Comparison of ENCODE assay signal across 8 mouse cellular contexts in genomic region chr4:32572118-32572517, GRCm38 (mm10). TPM values are rescaled to one million over a fixed set of nuclear protein-coding genes. Genes with fewer than 3 reads are reported as not detected.
DNase-seq lines count a peak whose midpoint lies in the region; ATAC-seq and TF ChIP-seq lines count a peak whose summit lies in the region.

No protein-coding gene starts in this region.

- no peaks in the 10 kb centered on the region for H3K27me3 ChIP-seq in stomach, embryonic 14.5 days (ENCODE audit: control insufficient read depth, insufficient read depth, low read length)

- no peaks in the 10 kb centered on the region for H3K9me3 ChIP-seq in stomach, embryonic 14.5 days (ENCODE audit: control insufficient read depth, low read depth, low read length)

- peak; percentile 85 for TF ChIP-seq CTCF in layer of hippocampus, adult 2 months (conservative IDR thresholded peaks at IDR 0.05)

- intact Hi-C loops in heart, postnatal 36 days (cut with DNase I): loop anchor here (1.0 to 5.0 kb wide), 4 partner anchors 63 to 600 kb away; no protein-coding TSS in a partner anchor

- DNase-seq in layer of hippocampus, adult 2 months (ENCODE audit: low spot score in 2 of 2): peak; percentile 29 to 57
- no peak for DNase-seq in layer of hippocampus, adult 8-10 months (ENCODE audit: low spot score in 2 of 2)
- DNase-seq in MEL-GATA-1-ER (ENCODE audit: extremely low read depth, low read depth): peak; percentile 36
- peak; percentile 50 to 71 for DNase-seq in cerebellum, postnatal 25 days
- peak; percentile 39 to 58 for DNase-seq in heart, postnatal 36 days
- peak; percentile 45 to 61 for DNase-seq in kidney, postnatal 36 days

- 70% methylated on average over 1 of the region's 1 CpGs for WGBS in stomach, embryonic 14.5 days

- H3K4me3 ChIP-seq in layer of hippocampus, adult 2 months: no peak overlapping the region
- H3K4me3 ChIP-seq in stomach, embryonic 14.5 days (ENCODE audit: low read depth, low read length): no peak overlapping the region

- peak; percentile 55 for ATAC-seq in megakaryocyte progenitor cell, adult 5-6 weeks (replicated peaks; ENCODE audit: poor library complexity)
- ATAC-seq in stomach, embryonic 14.5 days (ENCODE audit: insufficient number of reproducible peaks, insufficient read depth, low FRiP score, low read depth): peak; percentile 59; the same call in 1 of the 2 replicates

- no peak overlapping the region for H3K9ac ChIP-seq in stomach, embryonic 14.5 days (replicated peaks; ENCODE audit: low read depth, low read length)

- H3K4me2 ChIP-seq in stomach, embryonic 14.5 days (replicated peaks; ENCODE audit: low read depth, low read length): no peak overlapping the region

- no peak overlapping the region for H3K27ac ChIP-seq in layer of hippocampus, adult 2 months
- no peak overlapping the region for H3K27ac ChIP-seq in stomach, embryonic 14.5 days (ENCODE audit: low read length)

- H3K36me3 ChIP-seq in stomach, embryonic 14.5 days (ENCODE audit: control insufficient read depth, insufficient read depth, low read length): no peaks in the 10 kb centered on the region

- H3K4me1 ChIP-seq in stomach, embryonic 14.5 days (ENCODE audit: control insufficient read depth, insufficient read depth, low read length): peaks cover 16% of the 10 kb centered on the region; the same call in 1 of the 2 replicates

RNA-seq across cellular contexts. Expression of gene Gja10, which starts 30.4 kb away (rescaled TPM):
- total RNA-seq in layer of hippocampus, adult 2 months (2021): not detected
- not detected for total RNA-seq in layer of hippocampus, adult 8-10 months (2022)
- not detected for total RNA-seq in heart, postnatal 36 days (2021)
- total RNA-seq in megakaryocyte progenitor cell, adult 5-6 weeks (2015): not detected in 2 replicates
- 0.12 TPM in 1 of 2 replicates, not detected in the other for total RNA-seq in megakaryocyte progenitor cell, adult 5-6 weeks (2017)
- not detected in 2 replicates for polyA plus RNA-seq in stomach, embryonic 14.5 days (2014; fragmentation: Nextera tagmentation; extraction: Ambion mirVana)

RNA-seq across cellular contexts. Expression of gene Casp8ap2, which starts 43.1 kb away (rescaled TPM):
- total RNA-seq in layer of hippocampus, adult 2 months (2021): 10 to 100 TPM in 1 of 2 experiments, 1 to 10 TPM in 1; 9.5 to 12.4 TPM
- total RNA-seq in layer of hippocampus, adult 8-10 months (2022): 10 to 100 TPM in 3 of 4 experiments, 1 to 10 TPM in 1; 9.5 to 13.0 (median 11.4) TPM
- total RNA-seq in heart, postnatal 36 days (2021): 1 to 10 TPM; 7.3 to 8.6 TPM
- 39.1 and 46.3 TPM in 2 replicates for total RNA-seq in megakaryocyte progenitor cell, adult 5-6 weeks (2015)
- total RNA-seq in megakaryocyte progenitor cell, adult 5-6 weeks (2017): 44.9 and 53.8 TPM in 2 replicates
- polyA plus RNA-seq in stomach, embryonic 14.5 days (2014; fragmentation: Nextera tagmentation; extraction: Ambion mirVana): 50.2 and 57.1 TPM in 2 replicates

Comparison
In these comparisons a context has a peak if more than half of its experiments do, and no peak if none do; other contexts are left out.
1. DNase-seq: peak in layer of hippocampus, adult 2 months (2 of 2), MEL-GATA-1-ER (single experiment), cerebellum, postnatal 25 days (2 of 2), heart, postnatal 36 days (2 of 2) and kidney, postnatal 36 days (2 of 2); none in layer of hippocampus, adult 8-10 months (0 of 2).